Mouse (Mus musculus) gastrocnemius, adult 8-10 months (tissue): ENCODE measurements around the gene Grk5. TPM values are rescaled to one million over a fixed set of nuclear protein-coding genes. Genes with fewer than 3 reads are reported as not detected.

Experiments used
- total RNA-seq, 4 experiments: library from RNA; stranded (reverse); gene quantifications; 2 replicates each; pipeline ENCODE4 v1.2.4; 2022

The Grk5 gene
- total RNA-seq, 4 experiments from 2014 or later: 2.4 to 4.0 (median 2.7) TPM

Other genes with a start within 250 kb of the Grk5 start
- gene Nanos1, start 133.8 kb upstream of the Grk5 start, total RNA-seq: under 1 TPM in 1 of 4 experiments, not detected in 3; 0.11 TPM
- gene Eif3a, start 99.1 kb upstream of the Grk5 start, total RNA-seq: 10 to 100 TPM; 73.2 to 97.8 (median 91.5) TPM
- 10 to 100 TPM in 1 of 4 experiments, 1 to 10 TPM in 3; 7.8 to 10.3 (median 9.5) TPM for gene Fam45a, start 78.2 kb upstream of the Grk5 start, total RNA-seq
- gene Sfxn4, start 28.3 kb upstream of the Grk5 start, total RNA-seq: 1 to 10 TPM; 1.9 to 3.1 (median 2.2) TPM
- 100 to 1,000 TPM; 213 to 249 (median 226) TPM for gene Prdx3, start 15.2 kb upstream of the Grk5 start, total RNA-seq